Mouse (Mus musculus) liver, adult 2 months (tissue): Measurements from ENCODE around the gene 5031410I06Rik. TPM values are rescaled to one million over a fixed set of nuclear protein-coding genes. Genes with fewer than 3 reads are reported as not detected.
"Not testable (repeated sequence)": the region's sequence is repeated elsewhere in the genome, so short reads cannot be mapped to it uniquely, and the experiment has no call there.

Experiments
- DNase-seq: peaks from one replicate; pipeline ENCODE4 v3.0.0-alpha.2; 2011; ENCODE audit warnings: low read depth, low spot score; ENCODE audit errors: extremely low read depth
- H3K27ac ChIP-seq: fragments of 200-500 bp; replicated peaks from 2 replicates; pipeline ENCODE4 v1.5.1; 2012; ENCODE audit warnings: low read depth, mild to moderate bottlenecking, control low read depth, inconsistent platforms, low read length; ENCODE audit not compliant: insufficient read depth
- H3K27me3 ChIP-seq: fragments of 200-500 bp; 2 replicates; pipeline ENCODE4 v1.6.1; 2012; ENCODE audit warnings: mild to moderate bottlenecking, moderate library complexity, low read length, inconsistent platforms; ENCODE audit not compliant: control insufficient read depth, insufficient read depth
- H3K36me3 ChIP-seq: fragments of 200-500 bp; 2 replicates; pipeline ENCODE4 v1.6.1; 2012; ENCODE audit warnings: low read length, inconsistent platforms; ENCODE audit not compliant: control insufficient read depth, insufficient read depth
- H3K4me1 ChIP-seq: fragments of 200-500 bp; 2 replicates; pipeline ENCODE4 v1.6.1; 2011; ENCODE audit warnings: low read length; ENCODE audit not compliant: control insufficient read depth, insufficient read depth
- H3K4me3 ChIP-seq: fragments of 200-500 bp; 2 replicates; pipeline ENCODE4 v1.5.1; 2011; ENCODE audit warnings: low read depth, mild to moderate bottlenecking, control low read depth, low read length, moderate library complexity; ENCODE audit not compliant: insufficient read depth
- H3K79me2 ChIP-seq: fragments of 200-500 bp; 2 replicates; pipeline ENCODE4 v1.6.1; 2012; ENCODE audit warnings: inconsistent platforms, mild to moderate bottlenecking, low read length, moderate library complexity; ENCODE audit not compliant: control insufficient read depth, insufficient read depth
- H3K9ac ChIP-seq: fragments of 200-500 bp; 2 replicates; pipeline ENCODE4 v1.6.1; 2012; ENCODE audit warnings: low read depth, mild to moderate bottlenecking, control low read depth, inconsistent platforms, low read length
- CTCF ChIP-seq: fragments of 200-500 bp; IDR thresholded peaks from 2 replicates; pipeline ENCODE4 v1.5.1; 2011; ENCODE audit warnings: low read depth, low read length, control low read depth
- POLR2A ChIP-seq: fragments of 200-500 bp; IDR thresholded peaks from 2 replicates; pipeline ENCODE4 v1.6.1; 2011; ENCODE audit warnings: low read length, control low read depth; ENCODE audit not compliant: insufficient read depth; ENCODE audit errors: extremely low read depth
- WGBS: fragments of 180-500 bp; shearing (Covaris S2); methylation state at CpG from one replicate; pipeline ENCODE4 v1.1.7; 2018; 5-methylcytosine and 5-hydroxymethylcytosine counted together
- polyA plus RNA-seq: library from polyadenylated mRNA; depleted of rRNA; stranded (reverse); fragments of >200 nt; gene quantifications from 2 replicates; pipeline ENCODE4 v1.2.3, GENCODE M21; 2012; rRNA removed
- total RNA-seq: library from RNA; depleted of rRNA; stranded (reverse); fragments of >200 nt; gene quantifications from 2 replicates; pipeline ENCODE4 v1.2.3, GENCODE M21; 2014; rRNA removed

Gene 5031410I06Rik
- not detected in 2 replicates for total RNA-seq
- not detected in 2 replicates for polyA plus RNA-seq

DNA sequence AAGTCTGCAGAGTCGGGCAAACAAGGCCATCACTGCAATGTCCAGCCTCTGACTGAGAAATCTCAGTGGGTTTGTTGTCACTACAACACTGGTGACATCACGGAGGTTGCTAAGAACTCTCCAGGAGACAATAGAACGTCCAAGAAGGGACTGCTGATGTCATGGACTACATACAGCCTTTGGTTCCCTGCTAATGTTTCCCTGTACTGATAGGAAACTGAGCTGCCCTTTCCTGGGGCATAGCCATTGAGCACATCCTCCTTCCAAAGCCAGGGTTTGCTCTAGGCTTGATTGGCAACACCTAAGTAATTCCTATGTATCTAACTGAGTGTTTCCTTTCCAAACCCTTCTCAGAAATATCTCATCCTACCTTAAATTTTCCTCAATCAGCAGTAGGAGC, at the start of gene 5031410I06Rik:
5031410I06Rik (minus strand) TSS at position 101 of the 400 bp plus-strand sequence.
- H3K27ac ChIP-seq, H3K36me3 ChIP-seq, DNase-seq, H3K4me3 ChIP-seq, H3K27me3 ChIP-seq, H3K9ac ChIP-seq, H3K79me2 ChIP-seq, H3K4me1 ChIP-seq: not testable (repeated sequence)
- no CpG with 5 or more reads among the region's 3 CpGs for WGBS

DNA sequence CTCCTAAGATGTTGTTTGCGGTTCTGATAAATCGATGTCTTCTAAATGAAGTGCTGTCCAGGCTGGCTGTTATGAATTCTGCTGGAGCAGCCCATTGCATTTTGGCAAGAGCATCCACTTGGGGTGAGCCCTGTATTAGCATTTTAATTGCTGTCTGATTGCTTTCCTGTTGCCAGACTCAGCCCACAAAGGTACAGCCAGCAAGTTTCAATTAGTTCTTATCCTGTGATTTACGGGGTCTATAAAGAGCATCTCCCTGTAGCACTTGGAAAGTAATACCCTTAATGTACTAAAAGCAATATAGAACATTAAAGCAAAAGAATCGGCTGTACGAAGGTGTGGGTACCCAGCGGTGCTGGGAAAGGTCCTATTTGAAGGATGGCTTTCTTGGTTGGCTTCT, 37.7 kb upstream of the 5031410I06Rik start:
- no peak overlapping the region for H3K4me3 ChIP-seq
- H3K27ac ChIP-seq: no peak overlapping the region
- H3K36me3 ChIP-seq: no peaks in the 10 kb centered on the region
- no peaks in the 10 kb centered on the region for H3K4me1 ChIP-seq
- no peak for DNase-seq
- no peak overlapping the region for H3K9ac ChIP-seq
- H3K27me3 ChIP-seq: no peaks in the 10 kb centered on the region
- H3K79me2 ChIP-seq: no peaks in the 10 kb centered on the region
- 84% methylated on average over 6 of the region's 6 CpGs for WGBS
- TF ChIP-seq CTCF (no peak), POLR2A (no peak)

DNA sequence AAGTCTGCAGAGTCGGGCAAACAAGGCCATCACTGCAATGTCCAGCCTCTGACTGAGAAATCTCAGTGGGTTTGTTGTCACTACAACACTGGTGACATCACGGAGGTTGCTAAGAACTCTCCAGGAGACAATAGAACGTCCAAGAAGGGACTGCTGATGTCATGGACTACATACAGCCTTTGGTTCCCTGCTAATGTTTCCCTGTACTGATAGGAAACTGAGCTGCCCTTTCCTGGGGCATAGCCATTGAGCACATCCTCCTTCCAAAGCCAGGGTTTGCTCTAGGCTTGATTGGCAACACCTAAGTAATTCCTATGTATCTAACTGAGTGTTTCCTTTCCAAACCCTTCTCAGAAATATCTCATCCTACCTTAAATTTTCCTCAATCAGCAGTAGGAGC, 16.2 kb upstream of the 5031410I06Rik start, which contains the start of gene Gm10220:
Gm10220 (minus strand) TSS at position 101 of the 400 bp plus-strand sequence.
- not testable (repeated sequence) for H3K79me2 ChIP-seq, H3K36me3 ChIP-seq, H3K27ac ChIP-seq, H3K4me3 ChIP-seq, H3K9ac ChIP-seq, H3K4me1 ChIP-seq, H3K27me3 ChIP-seq, DNase-seq
- no CpG with 5 or more reads among the region's 3 CpGs for WGBS

- not testable (repeated sequence) for H3K36me3 ChIP-seq, DNase-seq, H3K79me2 ChIP-seq, H3K27ac ChIP-seq, H3K27me3 ChIP-seq, H3K4me3 ChIP-seq, H3K9ac ChIP-seq, H3K4me1 ChIP-seq
- WGBS: 57% methylated on average over 1 of the region's 1 CpGs
These were observed 16.0 kb downstream of the 5031410I06Rik start, which contains the start of gene Gm10471 for GRCm38 (mm10) chr5:26089191-26089590. TSS of gene Gm10471 (minus strand) at chr5:26089291.

DNA sequence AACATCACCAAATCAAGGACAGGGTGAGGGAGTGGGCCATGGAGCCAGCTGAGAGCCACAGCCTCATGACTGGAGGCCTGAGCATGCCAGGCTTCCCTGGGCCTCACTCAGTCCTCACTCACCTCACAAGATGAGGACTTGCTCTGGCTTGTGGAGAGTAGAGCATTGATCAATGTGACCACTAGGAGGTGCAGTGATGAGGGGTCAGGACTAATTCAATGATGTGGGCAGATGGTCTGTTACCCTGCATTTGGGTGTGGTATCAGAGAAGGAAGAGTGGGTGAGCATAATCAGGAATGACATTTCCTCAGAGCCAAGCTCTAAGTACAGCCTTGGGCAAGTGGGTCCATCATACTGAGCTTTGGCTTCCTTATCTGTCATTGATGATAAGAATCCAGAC, 26.1 kb downstream of the 5031410I06Rik start:
- H3K4me1 ChIP-seq, H3K27ac ChIP-seq, H3K36me3 ChIP-seq, H3K27me3 ChIP-seq, H3K79me2 ChIP-seq, H3K4me3 ChIP-seq, DNase-seq, H3K9ac ChIP-seq: not testable (repeated sequence)

GRCm38 (mm10) chr5:26070716-26071115, 34.4 kb downstream of the 5031410I06Rik start:
- Histone ChIP-seq H3K4me3 (no peak overlapping the region), H3K36me3 (no peaks in the 10 kb centered on the region), H3K27me3 (no peaks in the 10 kb centered on the region), H3K79me2 (no peaks in the 10 kb centered on the region), H3K4me1 (no peaks in the 10 kb centered on the region), H3K9ac (no peak overlapping the region), H3K27ac (no peak overlapping the region)
- WGBS: 79% methylated on average over 24 of the region's 24 CpGs
- TF ChIP-seq POLR2A (no peak), CTCF (no peak)
- DNase-seq: no peak

- WGBS: no CpG with 5 or more reads among the region's 2 CpGs
- not testable (repeated sequence) for H3K9ac ChIP-seq, H3K27ac ChIP-seq, H3K79me2 ChIP-seq, H3K36me3 ChIP-seq, DNase-seq, H3K27me3 ChIP-seq, H3K4me3 ChIP-seq, H3K4me1 ChIP-seq
These were observed 46.7 kb downstream of the 5031410I06Rik start, which contains the start of gene Gm7347 for GRCm38 (mm10) chr5:26058481-26058880. TSS of gene Gm7347 (minus strand) at chr5:26058581.

Other genes starting within 250 kb of the 5031410I06Rik start
- gene Gm21663, start 163.0 kb downstream of the 5031410I06Rik start, total RNA-seq: not detected in 2 replicates
- not detected in 2 replicates for gene Gm21663, start 163.0 kb downstream of the 5031410I06Rik start, polyA plus RNA-seq
- not detected in 2 replicates for gene Gm21671, start 150.9 kb downstream of the 5031410I06Rik start, total RNA-seq
- not detected in 2 replicates for gene Gm21671, start 150.9 kb downstream of the 5031410I06Rik start, polyA plus RNA-seq
- gene Gm21680, start 132.7 kb downstream of the 5031410I06Rik start, total RNA-seq: not detected in 2 replicates
- gene Gm21680, start 132.7 kb downstream of the 5031410I06Rik start, polyA plus RNA-seq: not detected in 2 replicates
- not detected in 2 replicates for gene Gm21698, start 116.7 kb downstream of the 5031410I06Rik start, total RNA-seq
- not detected in 2 replicates for gene Gm21698, start 116.7 kb downstream of the 5031410I06Rik start, polyA plus RNA-seq
- gene Gm1979, start 100.6 kb downstream of the 5031410I06Rik start, total RNA-seq: not detected in 2 replicates
- gene Gm1979, start 100.6 kb downstream of the 5031410I06Rik start, polyA plus RNA-seq: not detected in 2 replicates
- not detected in 2 replicates for gene Gm5862, start 82.4 kb downstream of the 5031410I06Rik start, total RNA-seq
- gene Gm5862, start 82.4 kb downstream of the 5031410I06Rik start, polyA plus RNA-seq: not detected in 2 replicates
- gene Speer4a, start 65.8 kb downstream of the 5031410I06Rik start, total RNA-seq: not detected in 2 replicates
- gene Speer4a, start 65.8 kb downstream of the 5031410I06Rik start, polyA plus RNA-seq: not detected in 2 replicates
- gene Gm7347, start 46.8 kb downstream of the 5031410I06Rik start, total RNA-seq: not detected in 2 replicates
- gene Gm7347, start 46.8 kb downstream of the 5031410I06Rik start, polyA plus RNA-seq: not detected in 2 replicates
- not detected in 2 replicates for gene Gm10471, start 16.1 kb downstream of the 5031410I06Rik start, total RNA-seq
- gene Gm10471, start 16.1 kb downstream of the 5031410I06Rik start, polyA plus RNA-seq: not detected in 2 replicates
- gene Gm10220, start 16.1 kb upstream of the 5031410I06Rik start, total RNA-seq: not detected in 2 replicates
- gene Gm10220, start 16.1 kb upstream of the 5031410I06Rik start, polyA plus RNA-seq: not detected in 2 replicates
- not detected in 2 replicates for gene Gm7361, start 152.3 kb upstream of the 5031410I06Rik start, total RNA-seq
- gene Gm7361, start 152.3 kb upstream of the 5031410I06Rik start, polyA plus RNA-seq: not detected in 2 replicates